Mouse (Mus musculus) NIH3T3 (cell line): ENCODE results near the gene Pax7.

ENCODE experiments used
- DNase-seq: peaks from one replicate; pipeline ENCODE4 v3.0.0-alpha.2; 2012; ENCODE audit warnings: low read depth

Pax7 gene

GRCm38 (mm10) chr4:139747190-139747936 is 86.0 kb downstream of the Pax7 start:
- no peak for DNase-seq

GRCm38 (mm10) chr4:139746177-139746576 is 87.2 kb downstream of the Pax7 start:
- DNase-seq, result no peak

- no peak for DNase-seq
Measured at GRCm38 (mm10) chr4:139744765-139745395, 88.4 kb downstream of the Pax7 start.

- no peak for DNase-seq
Measured at GRCm38 (mm10) chr4:139743626-139744025, 89.7 kb downstream of the Pax7 start.

GRCm38 (mm10) chr4:139737035-139737434 is 96.3 kb downstream of the Pax7 start:
- no peak for DNase-seq

GRCm38 (mm10) chr4:139727101-139727500 is 106.2 kb downstream of the Pax7 start:
- no peak for DNase-seq

GRCm38 (mm10) chr4:139725421-139725820 is 107.9 kb downstream of the Pax7 start:
- DNase-seq, result no peak

- no peak for DNase-seq
Measured at GRCm38 (mm10) chr4:139724296-139724695, 109.0 kb downstream of the Pax7 start.

GRCm38 (mm10) chr4:139718978-139719377 is 114.3 kb downstream of the Pax7 start:
- peak; percentile 19 for DNase-seq

- DNase-seq, result peak; percentile 88
Measured at GRCm38 (mm10) chr4:139716477-139717169, 116.7 kb downstream of the Pax7 start.

GRCm38 (mm10) chr4:139715241-139715932 is 117.9 kb downstream of the Pax7 start:
- DNase-seq, result no peak

- DNase-seq, result no peak
Measured at GRCm38 (mm10) chr4:139710467-139711334, 122.6 kb downstream of the Pax7 start.

GRCm38 (mm10) chr4:139705986-139706385 is 127.3 kb downstream of the Pax7 start:
- DNase-seq, result no peak

- peak; percentile 5 for DNase-seq
Measured at GRCm38 (mm10) chr4:139703468-139703867, 129.9 kb downstream of the Pax7 start.

GRCm38 (mm10) chr4:139702914-139703313 is 130.4 kb downstream of the Pax7 start:
- no peak for DNase-seq

- no peak for DNase-seq
Measured at GRCm38 (mm10) chr4:139698602-139699001, 134.7 kb downstream of the Pax7 start.

GRCm38 (mm10) chr4:139697755-139698154 is 135.6 kb downstream of the Pax7 start:
- no peak for DNase-seq

- no peak for DNase-seq
Measured at GRCm38 (mm10) chr4:139693315-139693714, 140.0 kb downstream of the Pax7 start.

GRCm38 (mm10) chr4:139689627-139690269 is 143.6 kb downstream of the Pax7 start:
- no peak for DNase-seq

GRCm38 (mm10) chr4:139688058-139688457 is 145.3 kb downstream of the Pax7 start:
- DNase-seq, result no peak
